Mouse (Mus musculus) heart, postnatal 10 days (tissue): ENCODE data around the gene Pdzd2. TPM values are rescaled to one million over a fixed set of nuclear protein-coding genes. Genes with fewer than 3 reads are reported as not detected.

Experiments
- microRNA-seq, 2 experiments: library from miRNA; unstranded; fragments of <30 nt; microRNA quantifications; one replicate each; pipeline ENCODE4 v1.2.0; 2022
- total RNA-seq, 2 experiments: library from RNA; stranded (reverse); gene quantifications; 2 replicates each; pipeline ENCODE4 v1.2.3; 2021

Gene Pdzd2
- total RNA-seq, 2 experiments from 2014 or later: 186 to 218 TPM

Small RNA genes within 50 kb of the gene (microRNA-seq; reads per million reads assigned to microRNA genes)
- 0 reads per million in 2 experiments for gene Gm24135
- gene Gm24302: 0 reads per million in 2 experiments

Other genes with a start within 250 kb of the Pdzd2 start
- 10 to 100 TPM; 14.7 to 16.6 TPM for gene 6030458C11Rik, start 84.7 kb upstream of the Pdzd2 start, total RNA-seq
- gene Drosha, start 84.9 kb upstream of the Pdzd2 start, total RNA-seq: 10 to 100 TPM; 31.2 to 33.5 TPM